Mouse (Mus musculus): ENCODE measurements around the gene Zmynd8.

DNA sequence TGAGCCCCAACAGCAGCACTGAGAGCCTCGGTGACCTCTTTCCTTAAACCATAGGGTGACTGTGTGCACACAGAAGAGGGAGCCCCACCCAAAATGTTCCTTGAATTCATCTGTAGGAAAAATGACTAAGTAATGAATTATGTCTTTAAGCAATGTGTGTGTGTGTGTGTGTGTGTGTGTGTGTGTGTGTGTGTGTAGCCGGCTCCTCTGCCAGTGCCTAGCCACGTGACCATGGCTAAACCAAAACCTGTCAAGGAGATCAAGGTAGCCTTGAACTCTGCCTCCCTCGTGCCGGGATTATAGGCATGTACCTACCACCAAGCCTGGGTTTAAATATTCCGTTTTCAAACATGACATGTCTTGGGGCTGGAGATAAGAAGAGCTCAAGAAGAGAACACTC lies 57.0 kb downstream of the Zmynd8 start:
- TF ChIP-seq TAL1 (IDR thresholded peaks at IDR 0.05; ENCODE audit: low read length), result no peak
- no peak for TF ChIP-seq ETS1 (IDR thresholded peaks at IDR 0.05; ENCODE audit: low read depth, low read length)
- TF ChIP-seq MYB (IDR thresholded peaks at IDR 0.05; ENCODE audit: low read depth, low read length), result no peak
- TF ChIP-seq CTCF (IDR thresholded peaks at IDR 0.05 in 2 of 3, conservative IDR thresholded peaks at IDR 0.05 in 1 of 3; ENCODE audit: control insufficient read depth in 1 of 3, insufficient read depth in 1 of 3, low read depth in 2 of 3, low read length in 3 of 3, poor library complexity in 1 of 3, severe bottlenecking in 1 of 3), result no peak
- no peak for TF ChIP-seq POLR2A (IDR thresholded peaks at IDR 0.05; ENCODE audit: control insufficient read depth in 1 of 2, insufficient read depth in 1 of 2, low read depth in 1 of 2, low read length in 2 of 2, poor library complexity in 1 of 2)
- no peak for TF ChIP-seq E2F4 (IDR thresholded peaks at IDR 0.05; ENCODE audit: borderline replicate concordance, low read depth, low read length)
- TF ChIP-seq MXI1 (IDR thresholded peaks at IDR 0.05; ENCODE audit: low read depth, low read length), result no peak
- no peak for TF ChIP-seq ZKSCAN1 (IDR thresholded peaks at IDR 0.05; ENCODE audit: low read depth, low read length)
- TF ChIP-seq GATA1 (IDR thresholded peaks at IDR 0.05; ENCODE audit: low read depth, low read length), result no peak
- no peak for TF ChIP-seq MAFK (IDR thresholded peaks at IDR 0.05; ENCODE audit: borderline replicate concordance, low read depth, low read length)
- no peak for TF ChIP-seq EP300 (IDR thresholded peaks at IDR 0.05; ENCODE audit: low read depth in 1 of 2, low read length in 2 of 2)

Measured in MEL (cell line).